Mouse (Mus musculus) liver, postnatal 0 days (tissue): ENCODE data around the gene Pkn1. TPM values are rescaled to one million over a fixed set of nuclear protein-coding genes. Genes with fewer than 3 reads are reported as not detected.

Source experiments
- ATAC-seq: fragments of 200-750 bp; cut with Nextera tagmentation; 2 replicates; pipeline ENCODE4 v1.8.0; 2017; ENCODE audit warnings: mild to moderate bottlenecking, moderate library complexity
- DNase-seq: peaks from one replicate; pipeline ENCODE4 v3.0.0-alpha.2; 2016
- H3K27ac ChIP-seq: fragments of 300-500 bp; sonication (generic); 2 replicates; pipeline ENCODE4 v1.5.1; 2014; ENCODE audit warnings: antibody characterized with exemption, moderate library complexity, mild to moderate bottlenecking, low read depth
- H3K27me3 ChIP-seq: fragments of 300-500 bp; sonication (generic); 2 replicates; pipeline ENCODE4 v1.6.1; 2014; ENCODE audit warnings: low read length, control low read depth, mixed read lengths; ENCODE audit not compliant: insufficient read depth
- H3K36me3 ChIP-seq: fragments of 300-500 bp; sonication (generic); replicated peaks from 2 replicates; pipeline ENCODE4 v1.6.1; 2014; ENCODE audit warnings: mild to moderate bottlenecking, control low read depth, low read length, moderate library complexity, mixed read lengths; ENCODE audit not compliant: insufficient read depth
- H3K4me1 ChIP-seq: fragments of 300-500 bp; sonication (generic); 2 replicates; pipeline ENCODE4 v1.6.1; 2014; ENCODE audit warnings: antibody characterized with exemption, mild to moderate bottlenecking, control low read depth; ENCODE audit not compliant: insufficient read depth
- H3K4me2 ChIP-seq: fragments of 300-500 bp; sonication (generic); 2 replicates; pipeline ENCODE4 v1.6.1; 2014; ENCODE audit warnings: low read depth, mild to moderate bottlenecking, low read length, moderate library complexity, mixed read lengths
- H3K4me3 ChIP-seq: fragments of 300-500 bp; sonication (generic); 2 replicates; pipeline ENCODE4 v1.5.1; 2014; ENCODE audit warnings: low read depth, low read length
- H3K9ac ChIP-seq: fragments of 300-500 bp; sonication (generic); replicated peaks from 2 replicates; pipeline ENCODE4 v1.6.1; 2014; ENCODE audit warnings: mild to moderate bottlenecking, moderate library complexity
- H3K9me3 ChIP-seq: fragments of 300-500 bp; sonication (generic); 2 replicates; pipeline ENCODE4 v1.6.1; 2016; ENCODE audit warnings: mild to moderate bottlenecking, control low read depth, low read length, mixed read lengths
- CTCF ChIP-seq: sonication (generic); IDR thresholded peaks from 2 replicates; pipeline ENCODE4 v1.5.1; 2016; ENCODE audit warnings: antibody characterized with exemption, low read depth
- EP300 ChIP-seq: IDR thresholded peaks from 2 replicates; pipeline ENCODE4 v1.6.1; 2016; ENCODE audit warnings: antibody characterized with exemption, low read depth, mild to moderate bottlenecking
- WGBS: fragments of 180-500 bp; shearing (Covaris S2); extraction: QIAGEN DNeasy Blood & Tissue Kit; methylation state at CpG from one replicate; pipeline ENCODE4 v1.1.7; 2014; ENCODE audit not compliant: insufficient replicate concordance; 5-methylcytosine and 5-hydroxymethylcytosine counted together
- microRNA-seq: library from miRNA; unstranded; fragments of <30 nt; microRNA quantifications from one replicate; pipeline ENCODE4, GENCODE M21; 2016
- polyA plus RNA-seq: library from polyadenylated mRNA; unstranded; fragments of >200 nt; fragmentation: Nextera tagmentation; extraction: Ambion mirVana; gene quantifications from 2 replicates; pipeline ENCODE4 v1.2.1, GENCODE M21; 2015

Gene Pkn1
- polyA plus RNA-seq, 1 experiment from 2014 or later, result 8.5 TPM

DNA sequence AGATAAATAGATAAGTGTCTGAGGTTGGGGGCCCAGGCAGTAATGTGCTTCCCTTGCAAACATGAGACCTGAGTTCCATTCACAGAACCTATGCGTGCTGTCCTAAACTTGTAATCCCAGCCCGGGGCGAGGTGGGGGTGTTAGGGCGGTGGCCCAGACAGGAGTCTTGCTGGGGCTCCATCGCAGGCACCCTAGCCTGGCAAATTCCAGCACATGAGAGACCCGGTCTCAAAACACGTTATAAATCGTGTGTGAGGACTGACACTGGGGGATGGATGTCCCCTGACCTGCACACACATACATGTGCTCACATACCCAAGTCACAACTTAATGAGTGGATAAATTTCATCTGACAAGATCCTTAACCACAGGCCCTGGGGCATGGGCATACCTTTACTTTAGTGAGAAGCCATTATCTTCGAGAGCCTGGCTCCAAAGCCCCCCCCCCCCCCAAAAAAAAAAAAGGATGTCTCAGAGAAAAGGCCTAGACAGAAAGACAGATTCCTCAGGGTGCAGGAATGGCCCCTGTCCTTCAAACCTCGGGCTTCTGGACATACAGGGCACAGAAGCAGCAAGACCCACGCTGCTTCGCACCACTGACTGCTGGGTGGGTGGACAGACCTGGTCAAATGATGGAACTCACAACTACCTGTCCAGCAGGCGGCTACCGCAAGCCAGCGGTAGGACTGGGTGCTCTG lies 77.1 kb downstream of the Pkn1 start:
- ATAC-seq (no peak; the same call in 1 of the 2 replicates), DNase-seq (no peak)
- Histone ChIP-seq H3K4me2 (peak overlapping the region; percentile 68), H3K27ac (no peak overlapping the region), H3K27me3 (no peaks in the 10 kb centered on the region), H3K9ac (peak overlapping the region; percentile 31), H3K36me3 (no peaks in the 10 kb centered on the region), H3K9me3 (no peaks in the 10 kb centered on the region), H3K4me1 (peaks cover 11% of the 10 kb centered on the region; the same call in 1 of the 2 replicates), H3K4me3 (peak overlapping the region; percentile 38)
- no peak for TF ChIP-seq CTCF
- TF ChIP-seq EP300, result no peak
- WGBS, result 52% methylated on average over 15 of the region's 15 CpGs

GRCm38 (mm10) chr8:83619568-83620285 lies 79.3 kb downstream of the Pkn1 start:
- TF ChIP-seq EP300 (no peak), CTCF (no peak)
- H3K36me3 ChIP-seq, result no peaks in the 10 kb centered on the region
- H3K4me3 ChIP-seq, result no peak overlapping the region
- ATAC-seq (no peak), DNase-seq (no peak)
- H3K27me3 ChIP-seq, result no peaks in the 10 kb centered on the region
- no peak overlapping the region for H3K4me2 ChIP-seq
- no peaks in the 10 kb centered on the region for H3K9me3 ChIP-seq
- no peak overlapping the region for H3K9ac ChIP-seq
- H3K4me1 ChIP-seq, result 0 out of 2 replicates have a peak, but pooled peaks cover 5% of the 10 kb centered on the region
- no peak overlapping the region for H3K27ac ChIP-seq
- 84% methylated on average over 9 of the region's 9 CpGs for WGBS

DNA sequence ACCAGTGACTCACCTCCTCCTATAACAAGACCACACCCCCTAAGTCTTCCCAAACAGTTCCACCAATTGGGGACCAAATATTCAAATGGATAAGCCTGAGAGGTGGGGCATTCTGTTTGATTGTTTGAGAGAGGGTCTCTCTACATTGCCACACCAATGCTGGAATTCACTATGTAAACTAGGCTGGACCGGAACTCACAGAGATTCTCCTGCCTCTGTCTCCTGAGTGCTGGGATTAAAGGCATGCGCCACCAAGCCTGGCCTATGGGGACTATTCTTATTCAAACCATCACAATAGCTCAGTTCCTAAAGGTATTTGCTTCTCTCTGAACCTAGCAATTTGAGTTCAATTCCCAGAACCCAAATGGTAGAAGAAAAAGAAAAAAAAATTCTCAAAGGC lies 80.4 kb downstream of the Pkn1 start:
- Histone ChIP-seq H3K4me2 (no peak overlapping the region), H3K9me3 (no peaks in the 10 kb centered on the region), H3K4me1 (0 out of 2 replicates have a peak, but pooled peaks cover 4% of the 10 kb centered on the region), H3K36me3 (peaks cover 6% of the 10 kb centered on the region), H3K27me3 (no peaks in the 10 kb centered on the region), H3K9ac (no peak overlapping the region), H3K4me3 (no peak overlapping the region), H3K27ac (no peak overlapping the region)
- WGBS, result 86% methylated on average over 2 of the region's 2 CpGs
- TF ChIP-seq CTCF (no peak), EP300 (no peak)
- DNase-seq, result no peak
- ATAC-seq, result no peak

DNA sequence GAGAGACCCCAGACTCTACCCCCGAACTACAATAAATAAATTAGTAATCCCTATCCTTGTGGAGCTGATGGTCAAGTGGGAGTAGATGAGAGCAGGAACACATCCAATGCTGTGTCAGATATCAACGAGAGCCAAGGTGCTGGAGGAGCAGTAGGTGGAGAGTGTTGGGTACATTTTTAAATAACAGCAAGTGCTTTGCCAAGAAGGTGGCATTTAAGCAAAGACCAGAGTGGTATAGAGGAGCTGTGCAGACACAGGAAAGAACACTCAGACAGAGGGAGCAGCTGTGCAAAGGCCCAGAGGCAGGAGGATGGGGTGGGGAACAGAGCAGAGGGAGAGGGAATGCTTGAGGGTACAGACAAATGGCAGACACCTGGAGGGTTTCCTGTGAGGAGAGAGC lies 81.9 kb downstream of the Pkn1 start:
- no peak overlapping the region for H3K27ac ChIP-seq
- H3K4me2 ChIP-seq, result no peak overlapping the region
- H3K27me3 ChIP-seq, result no peaks in the 10 kb centered on the region
- H3K4me1 ChIP-seq, result 0 out of 2 replicates have a peak, but pooled peaks cover 1% of the 10 kb centered on the region
- H3K9ac ChIP-seq, result no peak overlapping the region
- H3K36me3 ChIP-seq, result peaks cover 21% of the 10 kb centered on the region
- DNase-seq, result peak; percentile 6
- H3K9me3 ChIP-seq, result no peaks in the 10 kb centered on the region
- 80% methylated on average over 2 of the region's 2 CpGs for WGBS
- TF ChIP-seq EP300 (no peak), CTCF (no peak)
- H3K4me3 ChIP-seq, result no peak overlapping the region
- no peak for ATAC-seq

DNA sequence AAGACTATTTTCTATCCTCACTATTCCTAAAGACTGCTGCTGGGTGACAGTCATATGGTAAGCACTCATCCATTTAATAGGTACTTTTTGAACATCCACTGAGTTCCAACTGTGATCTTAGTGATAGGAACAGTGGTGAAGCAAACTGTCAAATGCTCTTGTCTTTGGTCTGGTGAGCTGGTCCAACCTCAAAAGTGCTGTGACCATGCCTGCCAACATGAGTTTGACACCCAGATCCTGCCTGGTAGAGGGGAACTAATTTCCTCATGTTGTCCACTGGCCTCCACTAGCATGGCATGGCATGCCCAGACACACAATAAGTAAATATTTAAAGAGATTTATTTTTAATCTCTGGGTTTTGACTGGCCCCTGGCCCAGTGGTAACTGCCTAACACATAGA lies 82.4 kb downstream of the Pkn1 start:
- DNase-seq (no peak), ATAC-seq (no peak)
- Histone ChIP-seq H3K27me3 (no peaks in the 10 kb centered on the region), H3K9me3 (no peaks in the 10 kb centered on the region), H3K4me2 (no peak overlapping the region), H3K9ac (no peak overlapping the region), H3K27ac (no peak overlapping the region), H3K36me3 (peaks cover 25% of the 10 kb centered on the region), H3K4me1 (no peaks in the 10 kb centered on the region), H3K4me3 (no peak overlapping the region)
- TF ChIP-seq CTCF, result no peak
- no peak for TF ChIP-seq EP300

Small RNA genes within 50 kb of the gene (microRNA-seq; reads per million reads assigned to microRNA genes)
- gene Mir1668, result not detected

Other genes starting within 250 kb of the Pkn1 start
- 40.8 and 48.0 TPM in 2 replicates for gene Scoc, start 240.8 kb downstream of the Pkn1 start, polyA plus RNA-seq
- not detected in 2 replicates for gene Olfr370, start 163.4 kb downstream of the Pkn1 start, polyA plus RNA-seq
- gene Ndufb7, start 132.5 kb downstream of the Pkn1 start, polyA plus RNA-seq, result 298 and 304 TPM in 2 replicates
- gene Tecr, start 91.2 kb downstream of the Pkn1 start, polyA plus RNA-seq, result 252 and 258 TPM in 2 replicates
- 29.4 and 31.6 TPM in 2 replicates for gene Dnajb1, start 91.0 kb downstream of the Pkn1 start, polyA plus RNA-seq
- 44.4 and 46.1 TPM in 2 replicates for gene Gipc1, start 46.5 kb downstream of the Pkn1 start, polyA plus RNA-seq
- gene Ptger1, start 32.5 kb downstream of the Pkn1 start, polyA plus RNA-seq, result 0.12 and 0.16 TPM in 2 replicates
- 68.5 and 80.9 TPM in 2 replicates for gene Ddx39, start 16.0 kb upstream of the Pkn1 start, polyA plus RNA-seq
- 14.5 and 15.7 TPM in 2 replicates for gene Adgre5, start 42.1 kb upstream of the Pkn1 start, polyA plus RNA-seq
- gene Adgrl1, start 200.9 kb upstream of the Pkn1 start, polyA plus RNA-seq, result 0.96 and 1.5 TPM in 2 replicates